Mouse (Mus musculus) olfactory bulb, adult 2 months (tissue): ENCODE data around the gene Tmco1.

Experiments
- CTCF ChIP-seq: fragments of 200-500 bp; IDR thresholded peaks from 2 replicates; pipeline ENCODE4 v1.5.1; 2012; ENCODE audit warnings: low read depth, mild to moderate bottlenecking, low read length, moderate library complexity; ENCODE audit not compliant: insufficient read depth
- POLR2A ChIP-seq: fragments of 200-500 bp; IDR thresholded peaks from 2 replicates; pipeline ENCODE4 v1.6.1; 2012; ENCODE audit warnings: mild to moderate bottlenecking, low read depth, low read length, moderate library complexity; ENCODE audit not compliant: insufficient read depth

- TF ChIP-seq CTCF (no peak), POLR2A (no peak)
These were observed 32.8 kb downstream of the Tmco1 start for GRCm38 (mm10) chr1:167340910-167341528.
